Mouse (Mus musculus) left cerebral cortex, adult 8-10 months (tissue): Measurements from ENCODE around the gene Gpx8. TPM values are rescaled to one million over a fixed set of nuclear protein-coding genes. Genes with fewer than 3 reads are reported as not detected.
A peak's percentile ranks its signal among the peaks of the same experiment; 100 is the strongest.

Experiments used
- DNase-seq, 2 experiments: peaks; one replicate each; pipeline ENCODE4 v3.0.0; 2022; ENCODE audit warnings: low spot score in 2 of 2
- total RNA-seq, 4 experiments: library from RNA; stranded (reverse); gene quantifications; 2 replicates each; pipeline ENCODE4 v1.2.4; 2022

The Gpx8 gene
- total RNA-seq = 1 to 10 TPM; 4.3 to 8.4 (median 6.3) TPM

DNA sequence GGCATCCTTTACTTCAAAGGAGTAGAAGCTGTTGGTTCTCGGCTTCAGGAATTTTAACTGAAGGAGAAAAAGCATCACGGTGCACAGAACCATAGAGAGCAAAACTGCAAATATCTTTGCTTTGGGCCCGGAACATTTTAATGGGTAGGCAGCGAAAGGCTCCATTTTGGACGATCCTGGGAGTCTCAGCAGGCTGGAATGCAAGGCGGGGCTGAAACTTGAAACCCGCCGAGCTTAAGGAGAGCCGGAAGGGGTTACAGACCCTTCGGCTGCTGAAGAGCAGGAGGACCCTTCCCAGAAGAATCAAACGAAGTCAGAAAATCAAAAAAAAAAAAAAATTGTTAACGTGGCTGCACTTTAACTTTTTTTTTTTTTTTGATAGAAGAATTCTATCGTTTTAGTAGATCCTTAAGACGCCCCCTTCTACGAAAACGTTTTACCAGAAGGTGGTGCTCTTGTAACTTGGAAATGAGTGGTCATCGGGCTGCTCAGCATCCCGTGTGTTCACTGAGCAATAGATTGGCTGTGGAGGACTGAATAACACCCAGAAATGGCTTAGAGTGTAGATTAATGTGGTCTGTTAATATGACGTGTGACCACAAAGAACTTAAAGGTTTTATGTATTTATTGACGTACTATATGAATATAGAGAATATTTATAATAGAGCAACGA, at the start of gene Gpx8:
Gene Gpx8, minus strand, starts transcription at position 200 of the 673 bp plus-strand sequence.
- peak in 1 of 2 experiments; percentile 24 for DNase-seq

DNA sequence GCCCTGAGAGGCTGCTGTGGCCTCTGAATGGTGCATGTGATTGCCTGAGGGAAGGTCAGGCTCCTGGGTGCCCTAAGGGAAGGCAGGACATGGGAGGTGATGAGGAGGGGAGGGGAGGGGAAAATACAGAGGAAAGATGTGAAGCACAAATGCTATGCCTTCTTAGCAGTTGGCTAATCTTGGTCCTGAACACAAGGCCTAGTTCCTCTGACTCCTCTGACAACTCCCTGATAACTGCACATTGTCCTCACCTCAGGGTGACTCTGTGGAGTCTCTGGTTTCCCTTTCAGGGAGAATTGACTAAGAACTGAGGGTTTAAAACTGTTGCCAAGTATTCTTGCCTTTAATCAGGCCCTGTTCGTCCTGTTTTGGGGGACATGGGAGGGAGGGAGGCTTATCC, 48.4 kb upstream of the Gpx8 start:
- DNase-seq = no peak

DNA sequence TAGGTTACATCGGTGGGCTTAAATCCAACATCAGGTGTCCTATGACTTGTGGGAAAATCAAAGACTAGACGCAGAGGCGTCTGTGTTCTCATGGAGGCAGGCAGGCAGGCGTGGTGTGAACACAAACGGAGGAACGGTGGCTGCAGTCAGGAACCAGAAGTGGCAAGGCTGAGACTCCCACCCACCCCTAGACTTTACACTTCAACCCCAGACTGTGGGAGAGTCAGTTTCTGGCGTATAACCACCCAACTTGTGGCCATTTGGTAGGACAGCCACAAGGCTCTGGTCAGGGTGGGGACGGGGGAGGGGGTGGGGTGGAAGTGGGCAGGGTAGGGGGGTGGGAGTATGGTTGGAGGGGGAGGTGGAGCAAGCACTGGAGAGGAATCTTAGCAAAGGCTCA, 44.3 kb upstream of the Gpx8 start:
- no peak for DNase-seq

DNA sequence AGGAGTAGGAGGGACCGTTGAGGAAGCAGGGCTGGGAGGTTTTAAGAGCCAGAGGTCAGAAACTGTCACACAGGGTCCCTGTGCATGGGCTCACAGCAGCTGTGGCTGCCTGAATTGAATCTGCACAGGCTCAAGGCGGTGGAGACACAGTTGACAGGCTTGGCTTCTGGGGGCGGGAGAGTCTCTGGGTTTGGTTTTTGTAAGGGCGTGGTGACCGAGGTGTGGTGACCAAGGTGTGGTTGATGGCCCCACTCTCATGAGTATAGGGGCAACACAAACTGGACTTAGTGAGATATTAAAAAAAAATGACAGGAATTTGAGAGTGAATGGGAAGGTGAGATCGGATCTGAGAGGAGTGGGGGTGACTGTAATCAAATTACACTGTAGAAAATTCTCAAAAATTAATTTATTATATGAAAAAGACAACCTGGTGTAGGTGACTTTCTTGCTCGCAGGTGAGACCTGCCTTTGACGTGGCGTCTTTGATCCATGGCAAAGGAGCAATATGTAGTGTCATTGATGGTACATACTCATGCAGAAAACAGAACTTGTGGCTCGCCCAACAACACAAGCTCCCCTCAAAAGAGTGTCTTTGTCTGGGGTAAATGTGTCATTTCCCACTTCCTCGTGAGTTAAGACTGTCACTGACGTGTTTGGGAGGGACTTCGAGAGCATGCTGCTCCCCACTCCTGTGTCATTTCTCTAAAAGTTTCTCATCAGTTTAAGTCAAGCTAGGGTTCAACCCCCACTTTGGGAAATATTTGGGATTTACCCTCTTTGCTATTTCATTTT, 41.2 kb upstream of the Gpx8 start:
- no peak for DNase-seq

DNA sequence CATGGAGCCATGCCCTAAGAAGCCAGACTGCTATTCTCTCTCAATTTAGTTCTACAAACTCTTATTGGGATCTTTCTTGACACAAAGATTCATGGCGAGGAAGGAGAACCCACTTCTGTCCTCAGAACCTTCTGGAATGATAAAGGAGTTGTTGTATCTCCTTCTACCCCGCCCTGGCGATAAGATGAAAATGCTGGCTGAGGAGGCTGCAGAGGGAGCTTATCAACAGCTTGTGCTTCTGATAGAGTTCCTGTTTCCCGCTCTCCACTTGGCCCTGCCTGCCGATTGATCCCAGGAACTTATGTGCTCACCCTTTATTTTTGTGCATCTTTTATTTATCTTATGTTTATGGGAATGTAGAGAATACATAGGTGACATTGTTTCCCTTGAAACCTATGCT, 38.5 kb upstream of the Gpx8 start:
- DNase-seq = no peak

DNA sequence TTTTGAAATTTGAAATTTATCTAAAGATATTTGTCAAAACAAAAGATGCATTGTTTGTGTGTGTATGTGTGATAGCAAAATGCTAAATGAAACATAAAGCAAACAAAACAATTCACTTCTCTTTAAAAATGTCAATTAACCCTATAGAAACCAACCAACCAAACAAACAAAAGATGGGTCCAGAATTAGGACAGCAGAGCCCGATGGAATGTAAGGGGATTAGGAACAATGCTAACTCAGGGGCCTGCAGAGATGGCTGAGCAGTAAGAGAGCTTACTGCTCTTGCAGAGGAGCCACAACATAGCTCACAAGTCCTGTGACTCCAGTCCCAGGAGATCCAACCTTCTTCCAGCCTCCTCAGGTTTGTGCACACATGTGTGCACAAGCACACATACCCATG, 35.9 kb upstream of the Gpx8 start:
- DNase-seq = no peak

DNA sequence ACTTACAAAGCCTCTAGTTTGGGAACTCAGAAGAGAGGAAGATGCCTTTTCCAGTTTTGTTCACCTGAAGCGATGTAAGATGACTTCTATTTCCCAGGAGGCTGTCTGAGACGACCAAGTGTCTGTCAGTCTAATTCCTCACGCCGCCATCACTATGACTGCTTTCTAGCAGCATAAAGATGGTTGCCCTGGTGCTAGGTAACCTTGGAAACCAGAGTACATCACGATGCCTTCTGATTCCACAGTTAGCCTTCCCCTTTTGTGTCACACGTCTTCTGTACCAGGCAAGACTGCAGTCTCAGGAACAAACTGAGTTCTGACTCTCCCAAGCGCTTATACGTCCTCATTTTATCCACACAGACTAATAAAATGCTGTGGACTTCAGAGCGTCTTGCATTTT, 32.8 kb upstream of the Gpx8 start:
- no peak for DNase-seq

DNA sequence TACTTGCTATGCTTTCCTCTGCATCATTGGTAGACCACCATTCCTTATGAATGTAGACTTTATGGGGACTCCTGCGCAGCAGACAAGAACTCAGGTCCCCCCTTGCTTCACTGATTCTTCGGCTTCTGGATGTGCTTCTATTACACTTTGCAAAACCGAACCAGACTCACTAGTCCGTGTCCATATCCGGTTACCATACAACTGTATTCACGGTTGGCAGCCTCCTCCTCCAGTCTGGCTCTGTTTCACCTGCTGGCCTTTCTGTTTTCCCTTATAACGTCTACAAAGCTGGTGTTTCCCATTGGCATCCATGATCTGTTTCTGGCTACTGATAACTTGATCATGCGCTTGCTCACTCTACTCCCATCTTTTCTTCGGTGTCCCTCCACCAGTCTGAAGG, 18.3 kb upstream of the Gpx8 start:
- DNase-seq = no peak

DNA sequence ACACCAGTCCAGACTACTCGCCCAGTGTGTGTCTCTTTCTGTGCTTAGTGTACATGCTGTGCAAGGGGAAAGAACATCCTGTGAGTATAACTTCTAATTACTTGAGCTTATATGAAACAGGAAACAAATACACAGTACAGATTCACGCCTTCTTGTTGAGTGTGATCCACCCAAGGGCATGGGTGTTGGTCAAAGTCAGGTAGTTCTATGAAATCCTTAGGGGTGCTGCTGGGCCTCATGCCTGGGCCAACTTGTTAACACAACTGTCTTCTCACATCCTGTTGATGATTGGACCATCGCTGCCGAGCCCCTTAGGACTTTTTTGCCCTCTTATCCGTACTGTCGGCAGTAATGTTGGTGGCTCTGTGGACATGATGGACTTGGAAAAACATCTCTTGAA, 15.5 kb upstream of the Gpx8 start:
- DNase-seq = no peak

DNA sequence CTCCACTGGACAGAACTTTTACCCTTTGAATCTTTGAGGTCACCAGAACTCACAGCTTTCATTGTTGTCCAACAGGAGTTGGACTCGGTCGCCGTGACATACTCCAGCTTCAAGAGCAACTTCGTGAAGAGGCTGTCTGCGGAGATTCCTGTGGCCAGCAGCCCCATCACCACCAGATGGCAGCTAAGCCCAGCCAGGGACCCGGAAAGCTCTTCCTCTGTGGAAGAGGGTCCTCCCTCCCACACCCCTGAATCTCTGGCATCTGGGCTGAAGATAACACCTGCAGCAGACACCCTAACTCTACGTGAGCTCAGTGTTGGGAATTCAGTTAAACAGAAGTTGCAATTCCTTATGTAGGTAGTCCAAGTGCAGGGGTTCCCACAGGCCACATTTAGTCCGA, 9.6 kb upstream of the Gpx8 start:
- DNase-seq = no peak

DNA sequence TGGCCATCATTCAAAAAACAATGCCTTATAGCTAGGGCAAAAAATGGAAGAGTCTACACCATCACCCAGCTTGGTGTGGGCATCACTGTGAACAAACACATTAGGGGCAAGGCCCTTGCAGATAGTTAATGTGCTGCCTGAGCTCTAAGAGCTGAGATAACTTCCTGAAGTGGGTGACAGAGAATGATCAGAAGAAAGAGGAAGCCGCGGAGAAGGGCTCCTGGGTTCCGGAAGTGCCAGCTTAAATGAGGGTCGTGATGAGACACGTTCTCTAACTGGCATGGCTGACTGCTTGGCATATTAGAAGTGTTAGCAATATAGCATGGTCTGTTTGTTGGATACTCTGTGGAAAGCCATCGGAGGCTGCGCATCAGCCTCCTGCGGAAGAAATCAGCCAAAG, 8.0 kb upstream of the Gpx8 start:
- DNase-seq = no peak

DNA sequence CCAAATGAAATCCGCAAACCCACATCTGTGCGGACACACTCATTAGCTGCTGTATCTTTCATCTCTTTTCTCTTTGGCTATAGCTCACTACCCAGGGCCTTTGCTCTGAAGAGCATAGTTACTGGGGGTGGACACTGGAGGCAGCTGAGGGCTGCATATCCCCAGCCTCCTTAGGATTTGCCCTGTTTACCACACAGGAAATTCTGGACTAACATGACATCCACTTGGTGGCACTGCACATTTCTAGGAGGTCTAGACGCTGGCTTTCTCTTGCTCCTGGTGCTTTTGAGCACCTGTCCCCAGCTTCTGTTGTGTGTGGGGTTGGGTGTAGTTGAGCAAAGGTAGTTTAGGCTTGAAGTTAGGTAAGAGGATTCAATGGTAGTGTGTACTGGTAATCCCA, 1.4 kb upstream of the Gpx8 start:
- no peak for DNase-seq

DNA sequence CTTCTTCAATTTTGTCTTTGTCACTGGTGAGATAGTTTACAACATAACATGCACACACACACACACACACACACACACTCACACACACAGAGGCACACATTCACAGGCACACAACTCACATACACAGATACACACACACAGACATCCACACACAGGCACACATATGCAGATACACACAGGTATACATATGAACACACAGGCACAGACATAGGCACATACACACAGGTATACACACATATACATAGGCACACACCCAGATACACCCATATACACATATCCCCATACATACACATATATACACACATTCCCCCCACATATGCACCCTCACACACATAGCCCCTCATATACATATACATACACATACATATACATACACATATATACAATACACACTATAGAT, 808 bp upstream of the Gpx8 start:
- DNase-seq = no peak

DNA sequence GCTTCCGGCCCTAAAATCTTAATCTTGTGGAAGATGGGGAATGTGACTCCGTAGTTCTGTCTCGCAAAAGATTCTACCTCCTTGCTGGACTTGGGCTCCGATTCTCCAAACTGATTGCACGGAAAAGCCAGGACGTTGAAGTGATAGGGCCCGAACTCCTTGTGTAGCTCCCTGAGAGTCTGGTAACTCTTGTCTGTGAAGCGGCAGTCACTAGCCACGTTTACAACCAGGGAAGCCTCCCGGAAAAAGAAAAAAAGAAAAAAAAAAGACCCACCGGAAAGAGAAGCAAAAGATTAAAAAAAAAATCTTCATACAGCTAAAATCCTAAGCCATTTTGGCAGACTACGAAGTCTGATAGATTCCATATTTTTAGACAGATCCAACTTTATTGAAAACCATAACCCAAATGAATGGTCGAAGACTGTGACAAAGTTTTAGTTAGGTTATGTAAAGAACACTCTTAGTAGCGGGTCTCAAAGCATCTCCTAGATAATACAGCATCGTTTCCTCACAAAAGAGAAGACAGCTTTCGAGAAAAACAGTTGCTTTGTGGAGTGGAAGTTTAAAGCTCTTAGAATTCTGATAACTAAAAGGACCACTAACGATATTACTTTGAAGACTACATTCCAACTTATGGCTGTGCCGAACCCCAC, 626 bp downstream of the Gpx8 start:
- no peak for DNase-seq

DNA sequence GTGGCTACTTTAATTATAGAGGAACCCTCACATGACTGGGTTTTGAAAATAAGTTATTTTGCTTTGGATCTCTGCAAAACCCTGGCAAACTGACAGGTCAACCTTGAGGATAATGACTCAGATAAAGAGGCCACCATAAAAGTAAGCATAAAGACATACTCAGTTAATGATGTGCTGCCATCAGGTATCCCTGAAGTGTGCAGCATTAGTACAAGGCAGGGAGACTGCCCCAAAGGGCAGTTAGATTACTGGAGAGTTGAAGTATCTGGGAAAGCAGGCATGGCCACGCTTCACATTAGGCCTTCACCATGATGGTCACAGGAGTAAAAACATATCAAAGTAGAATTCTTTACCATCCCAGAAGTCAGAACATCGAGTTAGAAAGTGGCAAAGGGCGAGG, 1.3 kb downstream of the Gpx8 start:
- DNase-seq = no peak

DNA sequence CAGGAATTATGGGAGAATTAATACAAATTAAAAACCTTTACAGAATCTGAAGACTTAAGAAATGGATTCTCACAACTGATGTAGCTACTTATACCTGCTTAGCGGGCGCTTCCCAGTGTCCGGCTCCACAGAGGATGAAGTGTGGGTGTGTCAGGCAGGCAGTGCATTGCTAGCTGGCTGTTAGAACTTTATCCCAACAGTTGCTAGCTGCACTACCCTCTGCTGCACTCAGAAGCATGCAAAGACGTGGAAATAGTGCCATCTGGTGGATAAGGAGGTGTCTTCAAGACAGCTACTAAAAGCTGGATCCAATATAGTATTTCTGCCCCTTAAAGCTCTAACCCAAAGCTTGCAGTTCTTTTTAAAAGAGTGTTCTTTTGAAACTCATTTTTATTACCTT, 10.4 kb downstream of the Gpx8 start:
- DNase-seq = peak; percentile 26 to 41

DNA sequence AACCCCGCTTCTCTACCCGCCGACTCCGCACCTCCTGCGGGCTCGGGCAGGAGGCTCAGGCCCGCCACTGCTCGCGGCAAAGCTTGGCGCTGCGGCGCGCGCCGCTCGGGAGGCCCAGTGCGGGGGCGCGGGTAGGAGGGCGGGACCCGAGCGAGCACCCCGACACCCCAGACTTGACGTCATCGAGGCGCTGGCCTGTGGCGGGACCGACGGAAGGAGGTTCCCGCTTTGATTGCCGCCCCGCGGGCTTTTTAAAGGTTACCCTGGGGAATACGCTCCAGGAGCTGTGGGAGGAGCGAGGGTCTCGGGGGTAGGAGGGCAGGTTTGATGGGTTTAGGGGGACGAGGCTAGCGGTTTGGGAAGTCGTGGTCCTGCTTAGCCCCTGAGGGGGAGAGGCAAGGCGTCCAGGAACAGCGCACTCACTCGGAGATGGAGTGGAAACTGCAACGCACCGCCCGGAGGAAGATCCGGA, 11.2 kb downstream of the Gpx8 start, which contains the start of gene Cdc20b:
Gene Cdc20b, plus strand, starts transcription at position 162 of the 472 bp plus-strand sequence.
- peak in 1 of 2 experiments; percentile 19 for DNase-seq

DNA sequence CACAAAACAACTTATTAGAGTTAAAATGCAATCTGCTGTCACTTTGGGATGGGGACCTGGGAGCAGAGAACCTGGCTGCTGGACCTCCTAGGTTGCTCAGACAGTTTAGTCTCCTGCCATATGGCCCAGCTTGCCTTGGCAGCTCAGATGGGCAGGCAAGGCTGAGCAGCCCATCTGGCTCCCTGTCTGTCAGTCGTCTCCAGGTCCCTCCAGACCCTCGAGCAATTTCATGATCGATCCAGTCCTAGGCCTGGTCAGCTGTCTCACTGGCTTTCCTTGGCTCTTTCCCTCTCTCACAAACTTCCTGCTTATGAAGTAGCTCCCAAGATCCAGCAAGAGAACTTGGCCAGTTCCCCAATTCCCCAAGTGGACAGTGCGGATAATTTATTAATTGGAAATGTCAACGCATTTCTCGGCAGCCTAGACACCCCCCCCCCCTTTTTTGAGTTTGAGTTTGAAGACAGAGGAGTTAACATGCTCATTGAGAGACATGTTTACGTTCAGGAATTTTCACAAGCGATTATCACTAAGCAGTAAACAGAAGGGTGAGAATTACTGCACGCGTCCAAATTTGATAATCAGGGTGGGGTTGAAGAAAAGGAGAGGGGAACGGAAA, 11.8 kb downstream of the Gpx8 start:
- DNase-seq = no peak

DNA sequence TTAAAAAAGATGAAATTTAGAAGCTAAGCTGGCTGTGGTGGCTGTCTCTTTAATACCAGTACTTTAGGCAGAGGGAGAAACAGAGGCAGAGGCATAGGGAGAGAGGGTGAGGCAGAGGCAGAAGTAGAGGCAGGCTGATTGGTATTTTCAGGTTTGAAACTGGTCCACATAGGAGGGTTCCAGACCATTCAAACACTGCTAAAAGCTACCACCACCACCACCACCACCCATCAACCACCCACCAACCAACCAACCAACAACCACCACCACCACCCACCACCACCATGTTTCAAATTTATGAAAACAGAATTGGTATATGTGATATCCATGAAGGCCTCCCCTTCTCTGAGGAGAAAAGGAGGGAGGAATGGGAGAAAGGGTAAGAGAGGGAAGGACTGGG, 13.4 kb downstream of the Gpx8 start:
- no peak for DNase-seq

DNA sequence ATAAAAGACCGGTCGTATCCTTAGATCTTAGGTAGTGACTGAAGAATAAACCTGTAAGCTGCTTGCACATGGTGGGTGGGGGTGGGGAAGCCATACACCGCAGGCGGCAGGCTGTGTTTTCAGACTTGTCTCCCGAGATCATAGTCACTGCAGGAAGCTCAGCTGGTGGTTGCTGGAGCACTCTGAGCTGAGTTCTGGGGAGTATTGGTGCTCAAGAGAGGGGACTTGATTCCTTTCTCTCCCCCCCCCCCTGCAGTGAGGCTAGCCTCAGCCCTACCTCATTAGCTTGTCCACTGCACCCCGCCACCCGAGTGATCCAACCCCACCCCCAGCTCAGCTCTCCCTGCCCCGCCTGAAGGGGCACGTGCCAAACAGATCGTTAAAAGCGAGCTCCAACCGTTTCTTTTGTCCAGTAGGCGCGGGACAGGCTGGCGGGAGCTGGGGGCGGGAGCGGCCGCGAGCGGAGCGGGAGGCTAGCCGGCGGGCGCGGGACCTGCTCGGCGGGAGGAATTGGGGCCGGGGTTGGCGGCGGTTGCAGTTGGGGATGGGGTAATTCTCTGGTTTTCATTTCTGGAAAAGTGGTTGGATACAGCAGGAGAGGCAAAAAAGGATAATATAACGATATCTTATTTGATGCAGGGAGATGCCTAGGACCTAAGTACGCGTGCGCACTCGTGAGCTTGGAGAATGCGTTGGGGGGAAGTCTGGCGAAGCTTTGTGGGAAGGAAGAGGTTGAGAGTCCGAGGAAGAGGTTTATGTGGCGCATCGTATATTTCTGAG, 14.2 kb downstream of the Gpx8 start:
- DNase-seq = peak in 1 of 2 experiments; percentile 26

DNA sequence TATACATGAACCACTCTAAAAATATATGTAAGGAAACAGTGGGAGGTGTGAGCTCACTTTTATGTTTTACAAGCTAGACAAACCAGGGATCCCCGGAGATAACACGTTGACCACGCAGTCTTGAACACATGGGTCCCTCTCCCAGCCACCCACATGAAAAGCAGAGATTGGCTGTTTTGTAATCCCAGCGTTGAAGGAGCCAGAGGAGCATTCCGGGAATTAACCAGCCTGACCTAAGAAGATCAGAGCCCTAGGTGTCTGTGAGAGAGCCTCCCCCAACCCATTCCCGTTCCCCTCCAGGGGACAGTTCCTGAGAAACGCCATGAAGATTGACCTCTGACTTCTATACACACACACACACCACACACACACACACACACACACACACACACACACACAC, 14.9 kb downstream of the Gpx8 start:
- DNase-seq = no peak
